Mouse (Mus musculus): Measurements from ENCODE around the gene Hmox1.
A peak's percentile ranks its signal among the peaks of the same experiment; 100 is the strongest.

Gene Hmox1

GRCm38 (mm10) chr8:75093399-75094156, at the start of gene Hmox1:
Gene Hmox1 (plus strand): TSS chr8:75093621.
- peak; percentile 89 for DNase-seq (ENCODE audit: low read depth, low spot score)

- DNase-seq (ENCODE audit: low read depth, low spot score) = no peak
Measured at GRCm38 (mm10) chr8:75046303-75046702, 47.1 kb upstream of the Hmox1 start.

GRCm38 (mm10) chr8:75047784-75048183, 45.6 kb upstream of the Hmox1 start:
- DNase-seq (ENCODE audit: low read depth, low spot score) = no peak

- DNase-seq (ENCODE audit: low read depth, low spot score) = no peak
Measured at GRCm38 (mm10) chr8:75053342-75053741, 40.1 kb upstream of the Hmox1 start.

- DNase-seq (ENCODE audit: low read depth, low spot score) = no peak
Measured at GRCm38 (mm10) chr8:75055673-75056072, 37.7 kb upstream of the Hmox1 start.

- no peak for DNase-seq (ENCODE audit: low read depth, low spot score)
Measured at GRCm38 (mm10) chr8:75060022-75060421, 33.4 kb upstream of the Hmox1 start.

GRCm38 (mm10) chr8:75060815-75061214, 32.6 kb upstream of the Hmox1 start:
- no peak for DNase-seq (ENCODE audit: low read depth, low spot score)

- DNase-seq (ENCODE audit: low read depth, low spot score) = no peak
Measured at GRCm38 (mm10) chr8:75063290-75063689, 30.1 kb upstream of the Hmox1 start.

- DNase-seq (ENCODE audit: low read depth, low spot score) = no peak
Measured at GRCm38 (mm10) chr8:75064790-75065189, 28.6 kb upstream of the Hmox1 start.

GRCm38 (mm10) chr8:75067287-75067686, 26.1 kb upstream of the Hmox1 start:
- no peak for DNase-seq (ENCODE audit: low read depth, low spot score)

- DNase-seq (ENCODE audit: low read depth, low spot score) = no peak
Measured at GRCm38 (mm10) chr8:75070297-75070696, 23.1 kb upstream of the Hmox1 start.

- peak; percentile 83 for DNase-seq (ENCODE audit: low read depth, low spot score)
Measured at GRCm38 (mm10) chr8:75071627-75072346, 21.6 kb upstream of the Hmox1 start.

- DNase-seq (ENCODE audit: low read depth, low spot score) = no peak
Measured at GRCm38 (mm10) chr8:75074876-75075275, 18.5 kb upstream of the Hmox1 start.

GRCm38 (mm10) chr8:75078215-75078614, 15.2 kb upstream of the Hmox1 start:
- no peak for DNase-seq (ENCODE audit: low read depth, low spot score)

GRCm38 (mm10) chr8:75078851-75079250, 14.6 kb upstream of the Hmox1 start:
- no peak for DNase-seq (ENCODE audit: low read depth, low spot score)

- no peak for DNase-seq (ENCODE audit: low read depth, low spot score)
Measured at GRCm38 (mm10) chr8:75081364-75082040, 11.9 kb upstream of the Hmox1 start.

GRCm38 (mm10) chr8:75082181-75082805, 11.1 kb upstream of the Hmox1 start:
- no peak for DNase-seq (ENCODE audit: low read depth, low spot score)

GRCm38 (mm10) chr8:75083846-75084245, 9.6 kb upstream of the Hmox1 start:
- DNase-seq (ENCODE audit: low read depth, low spot score) = peak; percentile 99

- no peak for DNase-seq (ENCODE audit: low read depth, low spot score)
Measured at GRCm38 (mm10) chr8:75084382-75085064, 8.9 kb upstream of the Hmox1 start.

GRCm38 (mm10) chr8:75086002-75086401, 7.4 kb upstream of the Hmox1 start:
- DNase-seq (ENCODE audit: low read depth, low spot score) = no peak

GRCm38 (mm10) chr8:75087127-75087526, 6.3 kb upstream of the Hmox1 start:
- DNase-seq (ENCODE audit: low read depth, low spot score) = no peak

All from R1 (cell line).